Mouse (Mus musculus): ENCODE measurements around the gene Rrp9. TPM values are rescaled to one million over a fixed set of nuclear protein-coding genes. Genes with fewer than 3 reads are reported as not detected.

Rrp9 gene
- polyA plus RNA-seq, 1 experiment = 18.3 TPM

DNA sequence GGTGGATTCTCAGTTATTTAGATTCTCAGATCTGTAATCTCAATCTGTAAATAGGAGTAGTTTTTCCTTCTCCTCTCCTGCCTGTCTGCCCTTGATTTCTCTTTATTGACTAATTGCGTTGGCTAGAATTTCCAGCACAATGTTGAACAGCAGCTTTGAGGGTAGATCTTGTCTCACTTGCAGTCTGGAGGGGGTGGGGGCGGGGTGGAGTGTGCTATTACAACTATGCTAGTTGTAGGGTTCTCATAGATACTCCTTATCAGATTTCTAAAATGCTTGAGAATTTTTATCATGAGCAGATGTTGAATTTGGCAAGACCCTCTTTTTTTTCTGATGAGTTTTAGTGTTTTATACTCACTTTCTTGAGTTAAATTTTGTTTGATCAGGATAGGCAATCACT is 43.7 kb downstream of the Rrp9 start:
- 47% methylated on average over 2 of the region's 2 CpGs for WGBS
- Histone ChIP-seq H3K27me3 (ENCODE audit: control insufficient read depth, insufficient read depth, low read length) (no peaks in the 10 kb centered on the region), H3K36me3 (ENCODE audit: control insufficient read depth, insufficient read depth, low read length) (no peaks in the 10 kb centered on the region), H3K4me1 (ENCODE audit: control insufficient read depth, insufficient read depth, insufficient read length, low read length) (no peaks in the 10 kb centered on the region), H3K27ac (ENCODE audit: insufficient read depth, low read depth, low read length) (no peak overlapping the region), H3K4me3 (ENCODE audit: low read depth, low read length) (no peak overlapping the region)
- TF ChIP-seq CTCF (IDR thresholded peaks at IDR 0.05; ENCODE audit: extremely low read depth, insufficient read length, insufficient replicate concordance, low read depth, low read length) (no peak), POLR2A (IDR thresholded peaks at IDR 0.05; ENCODE audit: low read depth, low read length) (no peak)

DNA sequence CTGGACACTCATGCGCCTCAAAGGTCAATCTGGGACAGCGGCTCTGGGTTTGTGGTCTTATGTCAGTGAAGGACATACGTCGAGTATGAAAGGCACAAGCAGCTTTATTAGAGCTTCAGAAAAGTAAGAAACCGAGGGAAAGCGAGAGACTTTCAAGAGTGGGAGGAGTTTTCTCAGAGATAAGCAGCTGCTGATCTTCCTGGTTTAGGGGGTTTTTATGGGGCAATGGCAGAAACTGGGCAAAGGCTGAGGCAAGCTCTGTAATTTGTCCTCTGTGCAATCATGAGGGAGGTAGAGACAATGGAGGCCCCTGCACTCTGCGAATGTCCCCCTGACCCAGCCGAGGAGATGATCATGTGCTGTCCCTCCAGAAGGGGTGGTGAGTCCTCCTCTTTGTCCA is 44.1 kb downstream of the Rrp9 start:
- Histone ChIP-seq H3K36me3 (ENCODE audit: control insufficient read depth, insufficient read depth, low read length) (no peaks in the 10 kb centered on the region), H3K27me3 (ENCODE audit: control insufficient read depth, insufficient read depth, low read length) (no peaks in the 10 kb centered on the region), H3K4me1 (ENCODE audit: control insufficient read depth, insufficient read depth, insufficient read length, low read length) (no peaks in the 10 kb centered on the region), H3K27ac (ENCODE audit: insufficient read depth, low read depth, low read length) (no peak overlapping the region), H3K4me3 (ENCODE audit: low read depth, low read length) (no peak overlapping the region)
- 40% methylated on average over 8 of the region's 8 CpGs for WGBS
- TF ChIP-seq CTCF (IDR thresholded peaks at IDR 0.05; ENCODE audit: extremely low read depth, insufficient read length, insufficient replicate concordance, low read depth, low read length) = no peak
- TF ChIP-seq POLR2A (IDR thresholded peaks at IDR 0.05; ENCODE audit: low read depth, low read length) = no peak

GRCm38 (mm10) chr9:106531833-106532232 is 56.1 kb downstream of the Rrp9 start:
- no peak overlapping the region for H3K27ac ChIP-seq (ENCODE audit: insufficient read depth, low read depth, low read length)
- WGBS = 10% methylated on average over 3 of the region's 3 CpGs
- no peaks in the 10 kb centered on the region for H3K36me3 ChIP-seq (ENCODE audit: control insufficient read depth, insufficient read depth, low read length)
- no peaks in the 10 kb centered on the region for H3K27me3 ChIP-seq (ENCODE audit: control insufficient read depth, insufficient read depth, low read length)
- H3K4me1 ChIP-seq (ENCODE audit: control insufficient read depth, insufficient read depth, insufficient read length, low read length) = no peaks in the 10 kb centered on the region
- no peak for TF ChIP-seq POLR2A (IDR thresholded peaks at IDR 0.05; ENCODE audit: low read depth, low read length)
- peak; percentile 95; the same call in 1 of the 2 replicates for TF ChIP-seq CTCF (IDR thresholded peaks at IDR 0.05; ENCODE audit: extremely low read depth, insufficient read length, insufficient replicate concordance, low read depth, low read length)
- H3K4me3 ChIP-seq (ENCODE audit: low read depth, low read length) = no peak overlapping the region

DNA sequence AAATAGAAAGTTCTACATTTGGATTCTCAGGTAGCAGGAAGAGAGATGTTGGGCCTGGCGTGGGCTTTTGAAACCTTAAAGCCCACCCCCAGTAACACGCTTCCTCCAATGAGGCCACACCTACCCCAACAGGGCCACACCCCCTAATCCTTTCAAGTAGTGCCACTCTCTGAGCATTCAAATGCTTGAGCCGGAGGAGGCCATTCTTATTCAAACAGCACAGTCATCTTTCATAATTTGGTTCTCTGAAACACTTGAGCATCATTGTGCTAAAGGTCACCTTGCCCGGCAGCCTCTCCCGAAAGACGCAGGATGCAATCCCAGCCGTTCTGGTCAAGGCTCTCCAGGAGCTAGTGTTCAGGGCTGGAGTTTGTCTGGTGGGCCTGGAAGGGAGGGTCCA is 58.5 kb downstream of the Rrp9 start:
- WGBS = 94% methylated on average over 7 of the region's 7 CpGs
- H3K4me3 ChIP-seq (ENCODE audit: low read depth, low read length) = no peak overlapping the region
- no peaks in the 10 kb centered on the region for H3K27me3 ChIP-seq (ENCODE audit: control insufficient read depth, insufficient read depth, low read length)
- H3K27ac ChIP-seq (ENCODE audit: insufficient read depth, low read depth, low read length) = no peak overlapping the region
- H3K36me3 ChIP-seq (ENCODE audit: control insufficient read depth, insufficient read depth, low read length) = no peaks in the 10 kb centered on the region
- no peak for TF ChIP-seq POLR2A (IDR thresholded peaks at IDR 0.05; ENCODE audit: low read depth, low read length)
- no peak for TF ChIP-seq CTCF (IDR thresholded peaks at IDR 0.05; ENCODE audit: extremely low read depth, insufficient read length, insufficient replicate concordance, low read depth, low read length)
- H3K4me1 ChIP-seq (ENCODE audit: control insufficient read depth, insufficient read depth, insufficient read length, low read length) = no peaks in the 10 kb centered on the region

DNA sequence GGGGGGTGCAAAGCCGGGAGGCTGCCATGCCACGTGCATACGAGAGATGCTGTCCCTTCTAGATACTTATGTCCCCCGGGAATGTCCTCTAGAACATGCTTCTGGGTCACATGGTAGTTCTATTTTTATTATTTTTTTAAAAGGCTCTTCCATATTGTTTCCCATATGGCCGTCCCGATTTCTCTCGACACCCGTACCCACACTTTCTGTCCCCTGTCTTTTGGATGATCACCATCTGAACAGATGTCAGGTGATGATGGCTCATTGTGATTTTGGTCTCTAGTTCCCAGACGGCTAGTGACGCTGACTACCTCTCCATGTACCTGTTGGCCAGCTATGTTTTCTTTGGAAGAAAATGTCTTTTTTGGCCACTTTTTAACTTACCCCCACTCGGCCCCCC is 59.2 kb downstream of the Rrp9 start:
- 87% methylated on average over 11 of the region's 11 CpGs for WGBS
- Histone ChIP-seq H3K4me1 (ENCODE audit: control insufficient read depth, insufficient read depth, insufficient read length, low read length) (no peaks in the 10 kb centered on the region), H3K4me3 (ENCODE audit: low read depth, low read length) (no peak overlapping the region), H3K27me3 (ENCODE audit: control insufficient read depth, insufficient read depth, low read length) (no peaks in the 10 kb centered on the region), H3K27ac (ENCODE audit: insufficient read depth, low read depth, low read length) (no peak overlapping the region), H3K36me3 (ENCODE audit: control insufficient read depth, insufficient read depth, low read length) (no peaks in the 10 kb centered on the region)
- no peak for TF ChIP-seq CTCF (IDR thresholded peaks at IDR 0.05; ENCODE audit: extremely low read depth, insufficient read length, insufficient replicate concordance, low read depth, low read length)
- TF ChIP-seq POLR2A (IDR thresholded peaks at IDR 0.05; ENCODE audit: low read depth, low read length) = no peak

Other genes with a start within 250 kb of the Rrp9 start
- gene Alas1, start 227.3 kb upstream of the Rrp9 start, polyA plus RNA-seq (2012; rRNA removed) = 117 and 156 TPM in 2 replicates
- 6.5 and 14.9 TPM in 2 replicates for gene Poc1a, start 194.9 kb upstream of the Rrp9 start, polyA plus RNA-seq (2012; rRNA removed)
- 15.9 and 20.0 TPM in 2 replicates for gene Dusp7, start 107.3 kb upstream of the Rrp9 start, polyA plus RNA-seq (2012; rRNA removed)
- 259 and 390 TPM in 2 replicates for gene Rpl29, start 46.5 kb upstream of the Rrp9 start, polyA plus RNA-seq (2012; rRNA removed)
- gene Acy1, start 37.6 kb upstream of the Rrp9 start, polyA plus RNA-seq (2012; rRNA removed) = 45.3 and 120 TPM in 2 replicates
- 40.3 and 53.1 TPM in 2 replicates for gene Abhd14b, start 28.5 kb upstream of the Rrp9 start, polyA plus RNA-seq (2012; rRNA removed)
- gene Abhd14a, start 28.3 kb upstream of the Rrp9 start, polyA plus RNA-seq (2012; rRNA removed) = 17.2 and 28.9 TPM in 2 replicates
- 20.4 and 21.1 TPM in 2 replicates for gene Pcbp4, start 22.7 kb upstream of the Rrp9 start, polyA plus RNA-seq (2012; rRNA removed)
- gene Gpr62, start 10.0 kb upstream of the Rrp9 start, polyA plus RNA-seq (2012; rRNA removed) = 0.09 and 0.39 TPM in 2 replicates
- gene Parp3, start 986 bp downstream of the Rrp9 start, polyA plus RNA-seq (2012; rRNA removed) = 13.5 and 19.5 TPM in 2 replicates
- gene Iqcf1, start 24.0 kb downstream of the Rrp9 start, polyA plus RNA-seq (2012; rRNA removed) = not detected in 2 replicates
- gene Iqcf5, start 38.6 kb downstream of the Rrp9 start, polyA plus RNA-seq (2012; rRNA removed) = not detected in 2 replicates
- not detected in 2 replicates for gene Iqcf3, start 85.7 kb downstream of the Rrp9 start, polyA plus RNA-seq (2012; rRNA removed)
- gene Iqcf4, start 95.0 kb downstream of the Rrp9 start, polyA plus RNA-seq (2012; rRNA removed) = not detected in 2 replicates
- not detected in 2 replicates for gene Iqcf6, start 150.6 kb downstream of the Rrp9 start, polyA plus RNA-seq (2012; rRNA removed)
- 0.14 TPM in 1 of 2 replicates, not detected in the other for gene Grm2, start 180.1 kb downstream of the Rrp9 start, polyA plus RNA-seq (2012; rRNA removed)
- gene Tex264, start 210.0 kb downstream of the Rrp9 start, polyA plus RNA-seq (2012; rRNA removed) = 50.1 and 77.9 TPM in 2 replicates

Measured in small intestine, adult 2 months (tissue).